Mouse (Mus musculus): Measurements from ENCODE around the gene Wipf2. TPM values are rescaled to one million over a fixed set of nuclear protein-coding genes. Genes with fewer than 3 reads are reported as not detected.
"Not testable (repeated sequence)": the region's sequence is repeated elsewhere in the genome, so short reads cannot be mapped to it uniquely, and the experiment has no call there.

Gene Wipf2
- total RNA-seq (2014; rRNA removed) (9.2 and 9.8 TPM in 2 replicates), polyA plus RNA-seq (2015; fragmentation: Nextera tagmentation; extraction: Ambion mirVana) (3.0 and 3.8 TPM in 2 replicates)

GRCm38 (mm10) chr11:98863028-98863750 is at the start of gene Wipf2:
Wipf2 (plus strand) TSS chr11:98863638.
- peak; percentile 97 for DNase-seq (ENCODE audit: low spot score)
- Histone ChIP-seq H3K27me3 (ENCODE audit: insufficient read depth, low read length) (no peaks in the 10 kb centered on the region), H3K9ac (replicated peaks; ENCODE audit: low read length, poor library complexity, severe bottlenecking) (peak within 1 kb of the TSS; percentile 81), H3K4me2 (ENCODE audit: low read depth, low read length, poor library complexity, severe bottlenecking) (peak within 1 kb of the TSS; percentile 55), H3K4me1 (ENCODE audit: insufficient read depth, low read length) (0 out of 2 replicates have a peak, but pooled peaks cover 6% of the 10 kb centered on the region), H3K27ac (ENCODE audit: low read depth, low read length) (peak within 1 kb of the TSS; percentile 90), H3K9me3 (ENCODE audit: low read length) (no peaks in the 10 kb centered on the region), H3K4me3 (ENCODE audit: low read depth, low read length) (peak within 1 kb of the TSS; percentile 62), H3K36me3 (ENCODE audit: insufficient read depth, low read length) (0 out of 2 replicates have a peak, but pooled peaks cover 4% of the 10 kb centered on the region)
- peak; percentile 84 for TF ChIP-seq CTCF (IDR thresholded peaks at IDR 0.05)
- peak; percentile 92 for ATAC-seq (ENCODE audit: low FRiP score)
- WGBS, result 6% methylated on average over 38 of the region's 41 CpGs

- WGBS, result 92% methylated on average over 1 of the region's 1 CpGs
These were observed 46.7 kb upstream of the Wipf2 start for GRCm38 (mm10) chr11:98816706-98817239.

GRCm38 (mm10) chr11:98820968-98821367 is 42.5 kb upstream of the Wipf2 start:
- Histone ChIP-seq H3K27me3 (ENCODE audit: insufficient read depth, low read length) (no peaks in the 10 kb centered on the region), H3K9me3 (ENCODE audit: low read length) (no peaks in the 10 kb centered on the region), H3K4me1 (ENCODE audit: insufficient read depth, low read length) (no peaks in the 10 kb centered on the region), H3K4me3 (ENCODE audit: low read depth, low read length) (no peak overlapping the region), H3K27ac (ENCODE audit: low read depth, low read length) (no peak overlapping the region), H3K4me2 (ENCODE audit: low read depth, low read length, poor library complexity, severe bottlenecking) (no peak overlapping the region), H3K36me3 (ENCODE audit: insufficient read depth, low read length) (peaks cover 51% of the 10 kb centered on the region), H3K9ac (replicated peaks; ENCODE audit: low read length, poor library complexity, severe bottlenecking) (no peak overlapping the region)
- ATAC-seq (ENCODE audit: low FRiP score) (no peak), DNase-seq (ENCODE audit: low spot score) (no peak)
- WGBS, result 97% methylated on average over 5 of the region's 5 CpGs
- TF ChIP-seq CTCF (IDR thresholded peaks at IDR 0.05), result no peak

More at GRCm38 (mm10) chr11:98816706-98817239, 46.7 kb upstream of the Wipf2 start:
- TF ChIP-seq CTCF (IDR thresholded peaks at IDR 0.05), result no peak
- ATAC-seq (ENCODE audit: low FRiP score) (no peak), DNase-seq (ENCODE audit: low spot score) (no peak)
- Histone ChIP-seq H3K4me2 (ENCODE audit: low read depth, low read length, poor library complexity, severe bottlenecking) (no peak overlapping the region), H3K9ac (replicated peaks; ENCODE audit: low read length, poor library complexity, severe bottlenecking) (no peak overlapping the region), H3K36me3 (ENCODE audit: insufficient read depth, low read length) (peaks cover 30% of the 10 kb centered on the region), H3K9me3 (ENCODE audit: low read length) (no peaks in the 10 kb centered on the region), H3K4me3 (ENCODE audit: low read depth, low read length) (no peak overlapping the region), H3K27me3 (ENCODE audit: insufficient read depth, low read length) (no peaks in the 10 kb centered on the region), H3K27ac (ENCODE audit: low read depth, low read length) (no peak overlapping the region), H3K4me1 (ENCODE audit: insufficient read depth, low read length) (no peaks in the 10 kb centered on the region)

GRCm38 (mm10) chr11:98826071-98826470 is 37.4 kb upstream of the Wipf2 start:
- peaks cover 56% of the 10 kb centered on the region for H3K36me3 ChIP-seq (ENCODE audit: insufficient read depth, low read length)
- H3K9me3 ChIP-seq (ENCODE audit: low read length); H3K9ac ChIP-seq (replicated peaks; ENCODE audit: low read length, poor library complexity, severe bottlenecking); H3K4me1 ChIP-seq (ENCODE audit: insufficient read depth, low read length); H3K4me2 ChIP-seq (ENCODE audit: low read depth, low read length, poor library complexity, severe bottlenecking); ATAC-seq (ENCODE audit: low FRiP score); H3K27me3 ChIP-seq (ENCODE audit: insufficient read depth, low read length); DNase-seq (ENCODE audit: low spot score); H3K4me3 ChIP-seq (ENCODE audit: low read depth, low read length); H3K27ac ChIP-seq (ENCODE audit: low read depth, low read length): not testable (repeated sequence)
- 100% methylated on average over 2 of the region's 2 CpGs for WGBS

GRCm38 (mm10) chr11:98827877-98828276 is 35.6 kb upstream of the Wipf2 start:
- no peak for DNase-seq (ENCODE audit: low spot score)
- Histone ChIP-seq H3K4me3 (ENCODE audit: low read depth, low read length) (no peak overlapping the region), H3K27me3 (ENCODE audit: insufficient read depth, low read length) (no peaks in the 10 kb centered on the region), H3K27ac (ENCODE audit: low read depth, low read length) (no peak overlapping the region), H3K9ac (replicated peaks; ENCODE audit: low read length, poor library complexity, severe bottlenecking) (no peak overlapping the region), H3K4me1 (ENCODE audit: insufficient read depth, low read length) (no peaks in the 10 kb centered on the region), H3K4me2 (ENCODE audit: low read depth, low read length, poor library complexity, severe bottlenecking) (no peak overlapping the region), H3K9me3 (ENCODE audit: low read length) (no peaks in the 10 kb centered on the region), H3K36me3 (ENCODE audit: insufficient read depth, low read length) (peaks cover 56% of the 10 kb centered on the region)
- TF ChIP-seq CTCF (IDR thresholded peaks at IDR 0.05), result no peak
- WGBS, result 80% methylated on average over 2 of the region's 2 CpGs
- no peak for ATAC-seq (ENCODE audit: low FRiP score)

GRCm38 (mm10) chr11:98829091-98829775 is 34.2 kb upstream of the Wipf2 start:
- Histone ChIP-seq H3K36me3 (ENCODE audit: insufficient read depth, low read length) (peaks cover 60% of the 10 kb centered on the region), H3K27ac (ENCODE audit: low read depth, low read length) (no peak overlapping the region), H3K9me3 (ENCODE audit: low read length) (no peaks in the 10 kb centered on the region), H3K4me2 (ENCODE audit: low read depth, low read length, poor library complexity, severe bottlenecking) (no peak overlapping the region), H3K4me3 (ENCODE audit: low read depth, low read length) (no peak overlapping the region), H3K27me3 (ENCODE audit: insufficient read depth, low read length) (no peaks in the 10 kb centered on the region), H3K4me1 (ENCODE audit: insufficient read depth, low read length) (no peaks in the 10 kb centered on the region), H3K9ac (replicated peaks; ENCODE audit: low read length, poor library complexity, severe bottlenecking) (no peak overlapping the region)
- TF ChIP-seq CTCF (IDR thresholded peaks at IDR 0.05), result peak; percentile 81
- WGBS, result 74% methylated on average over 12 of the region's 12 CpGs
- DNase-seq (ENCODE audit: low spot score), result peak; percentile 55
- ATAC-seq (ENCODE audit: low FRiP score), result no peak
